Mouse (Mus musculus): ENCODE data around the gene Tfrc.
A peak's percentile ranks its signal among the peaks of the same experiment; 100 is the strongest.
"Not testable (repeated sequence)": the region's sequence is repeated elsewhere in the genome, so short reads cannot be mapped to it uniquely, and the experiment has no call there.

Gene Tfrc

GRCm38 (mm10) chr16:32613269-32613834, 4.6 kb downstream of the Tfrc start:
- DNase-seq, result no peak

GRCm38 (mm10) chr16:32614047-32614446, 5.3 kb downstream of the Tfrc start:
- no peak for DNase-seq

GRCm38 (mm10) chr16:32618946-32619345, 10.2 kb downstream of the Tfrc start:
- no peak for DNase-seq

- no peak for DNase-seq
Observed at GRCm38 (mm10) chr16:32628140-32628539, 19.4 kb downstream of the Tfrc start.

- DNase-seq, result no peak
Observed at GRCm38 (mm10) chr16:32632328-32632824, 23.7 kb downstream of the Tfrc start.

- no peak for DNase-seq
Observed at GRCm38 (mm10) chr16:32633486-32634012, 24.8 kb downstream of the Tfrc start.

- no peak for DNase-seq
Observed at GRCm38 (mm10) chr16:32634183-32634582, 25.5 kb downstream of the Tfrc start.

GRCm38 (mm10) chr16:32635314-32635713, 26.6 kb downstream of the Tfrc start:
- no peak for DNase-seq

GRCm38 (mm10) chr16:32636331-32636730, 27.6 kb downstream of the Tfrc start:
- DNase-seq, result no peak

- DNase-seq, result no peak
Observed at GRCm38 (mm10) chr16:32636871-32637521, 28.3 kb downstream of the Tfrc start.

GRCm38 (mm10) chr16:32638476-32638875, 29.8 kb downstream of the Tfrc start:
- peak; percentile 78 for DNase-seq

GRCm38 (mm10) chr16:32640096-32640495, 31.4 kb downstream of the Tfrc start:
- no peak for DNase-seq

- DNase-seq, result not testable (repeated sequence)
Observed at GRCm38 (mm10) chr16:32640683-32641082, 32.0 kb downstream of the Tfrc start.

GRCm38 (mm10) chr16:32641440-32642219, 32.9 kb downstream of the Tfrc start:
- no peak for DNase-seq

GRCm38 (mm10) chr16:32642280-32642679, 33.6 kb downstream of the Tfrc start:
- DNase-seq, result no peak

- peak; percentile 87 for DNase-seq
Observed at GRCm38 (mm10) chr16:32643661-32644061, 34.9 kb downstream of the Tfrc start, which contains the start of gene Tnk2. Gene Tnk2 (plus strand): TSS chr16:32643874.

GRCm38 (mm10) chr16:32644069-32644800, 35.5 kb downstream of the Tfrc start:
- peak; percentile 52 for DNase-seq

GRCm38 (mm10) chr16:32644801-32645170, 36.1 kb downstream of the Tfrc start:
- DNase-seq, result no peak

GRCm38 (mm10) chr16:32645361-32645914, 36.7 kb downstream of the Tfrc start:
- DNase-seq, result peak; percentile 82

- no peak for DNase-seq
Observed at GRCm38 (mm10) chr16:32646014-32646413, 37.3 kb downstream of the Tfrc start.

GRCm38 (mm10) chr16:32647712-32648111, 39.0 kb downstream of the Tfrc start:
- DNase-seq, result no peak

- no peak for DNase-seq
Observed at GRCm38 (mm10) chr16:32650461-32650860, 41.7 kb downstream of the Tfrc start.
